Mouse (Mus musculus): ENCODE measurements around the gene Ctsz. TPM values are rescaled to one million over a fixed set of nuclear protein-coding genes. Genes with fewer than 3 reads are reported as not detected.

The Ctsz gene
- polyA plus RNA-seq, 1 experiment from 2014 or later, result 103 TPM

GRCm38 (mm10) chr2:174415731-174416310, 23.0 kb downstream of the Ctsz start, which contains the start of gene Nelfcd:
TSS of gene Nelfcd (plus strand) at chr2:174415804.
- Histone ChIP-seq H3K27me3 (ENCODE audit: control insufficient read depth, insufficient read depth, low read length) (no peaks in the 10 kb centered on the region), H3K4me1 (ENCODE audit: control insufficient read depth, insufficient read depth, low read length) (peaks cover 6% of the 10 kb centered on the region), H3K36me3 (ENCODE audit: control insufficient read depth, insufficient read depth, low read length) (no peaks in the 10 kb centered on the region), H3K4me2 (ENCODE audit: low read depth) (peak within 1 kb of the TSS; percentile 75), H3K27ac (ENCODE audit: low read depth, low read length) (no peak within 1 kb of the TSS), H3K9ac (ENCODE audit: low read length) (peak within 1 kb of the TSS; percentile 93), H3K9me3 (ENCODE audit: control insufficient read depth, low read length) (no peaks in the 10 kb centered on the region), H3K4me3 (ENCODE audit: low read depth, low read length) (peak within 1 kb of the TSS; percentile 97)
- ATAC-seq (ENCODE audit: insufficient read depth, low FRiP score, low TSS enrichment) (peak; percentile 89), DNase-seq (ENCODE audit: low spot score) (peak; percentile 98)
- WGBS, result under 1% methylated on average over 39 of the region's 40 CpGs

GRCm38 (mm10) chr2:174415001-174415730, 23.7 kb downstream of the Ctsz start:
- no peak overlapping the region for H3K27ac ChIP-seq (ENCODE audit: low read depth, low read length)

DNA sequence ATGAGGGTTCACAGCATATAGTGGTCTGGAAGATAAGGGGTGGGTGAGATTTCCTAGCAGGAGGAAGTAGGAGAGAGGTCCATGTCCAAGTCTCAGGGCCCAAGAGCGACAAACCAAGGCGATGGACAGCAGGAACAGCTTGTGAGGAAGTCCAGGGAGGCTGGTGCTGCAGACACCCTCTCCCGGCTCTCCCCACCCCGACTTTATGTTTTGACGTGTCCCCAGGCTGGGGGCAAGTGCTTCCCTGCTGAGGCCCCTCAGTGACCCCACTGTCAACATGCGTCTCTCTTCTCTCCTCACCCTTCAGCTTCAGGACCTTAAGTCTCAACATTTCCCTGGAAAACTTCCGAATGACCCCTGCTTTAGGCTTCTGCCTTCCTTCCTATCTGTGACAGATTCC, 25.7 kb downstream of the Ctsz start:
- DNase-seq (ENCODE audit: low spot score) (no peak), ATAC-seq (ENCODE audit: insufficient read depth, low FRiP score, low TSS enrichment) (no peak)
- Histone ChIP-seq H3K4me2 (ENCODE audit: low read depth) (no peak overlapping the region), H3K4me1 (ENCODE audit: control insufficient read depth, insufficient read depth, low read length) (peaks cover 6% of the 10 kb centered on the region), H3K9ac (ENCODE audit: low read length) (no peak overlapping the region), H3K27ac (ENCODE audit: low read depth, low read length) (no peak overlapping the region), H3K4me3 (ENCODE audit: low read depth, low read length) (no peak overlapping the region), H3K36me3 (ENCODE audit: control insufficient read depth, insufficient read depth, low read length) (no peaks in the 10 kb centered on the region), H3K9me3 (ENCODE audit: control insufficient read depth, low read length) (no peaks in the 10 kb centered on the region), H3K27me3 (ENCODE audit: control insufficient read depth, insufficient read depth, low read length) (no peaks in the 10 kb centered on the region)
- 82% methylated on average over 7 of the region's 7 CpGs for WGBS

More at GRCm38 (mm10) chr2:174415001-174415730, 23.7 kb downstream of the Ctsz start:
- peak overlapping the region; percentile 97 for H3K4me3 ChIP-seq (ENCODE audit: low read depth, low read length)
- WGBS, result 56% methylated on average over 16 of the region's 18 CpGs
- no peaks in the 10 kb centered on the region for H3K36me3 ChIP-seq (ENCODE audit: control insufficient read depth, insufficient read depth, low read length)
- no peak overlapping the region for H3K4me2 ChIP-seq (ENCODE audit: low read depth)
- ATAC-seq (ENCODE audit: insufficient read depth, low FRiP score, low TSS enrichment) (no peak; the same call in 1 of the 2 replicates), DNase-seq (ENCODE audit: low spot score) (no peak)
- H3K9ac ChIP-seq (ENCODE audit: low read length), result no peak overlapping the region; the same call in 1 of the 2 replicates
- H3K4me1 ChIP-seq (ENCODE audit: control insufficient read depth, insufficient read depth, low read length), result peaks cover 6% of the 10 kb centered on the region
- H3K9me3 ChIP-seq (ENCODE audit: control insufficient read depth, low read length), result no peaks in the 10 kb centered on the region
- no peaks in the 10 kb centered on the region for H3K27me3 ChIP-seq (ENCODE audit: control insufficient read depth, insufficient read depth, low read length)

GRCm38 (mm10) chr2:174410222-174410621, 28.6 kb downstream of the Ctsz start:
- H3K4me1 ChIP-seq (ENCODE audit: control insufficient read depth, insufficient read depth, low read length), result no peaks in the 10 kb centered on the region
- ATAC-seq (ENCODE audit: insufficient read depth, low FRiP score, low TSS enrichment), result no peak

DNA sequence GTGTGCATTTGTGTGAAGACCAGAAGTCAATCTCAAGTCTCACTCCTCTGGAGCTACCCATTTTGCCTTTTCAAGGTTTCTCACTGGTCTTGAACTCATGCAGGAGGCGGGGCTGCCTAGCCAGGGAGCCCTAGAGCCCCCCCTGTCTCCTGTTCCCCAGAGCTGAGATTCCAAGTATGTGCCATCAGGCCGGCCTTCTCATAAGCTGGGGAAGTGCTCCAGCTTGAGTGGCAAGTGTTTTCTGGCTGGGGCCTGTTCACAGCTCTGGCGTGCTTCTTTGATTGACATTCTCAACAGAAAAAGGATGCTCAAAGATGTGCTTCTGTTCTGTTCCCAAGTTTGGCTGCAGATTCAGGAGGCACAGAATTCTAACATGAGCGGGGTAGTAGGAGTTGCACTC, 38.4 kb downstream of the Ctsz start:
- no peaks in the 10 kb centered on the region for H3K9me3 ChIP-seq (ENCODE audit: control insufficient read depth, low read length)
- no peaks in the 10 kb centered on the region for H3K27me3 ChIP-seq (ENCODE audit: control insufficient read depth, insufficient read depth, low read length)
- no peak overlapping the region for H3K27ac ChIP-seq (ENCODE audit: low read depth, low read length)
- H3K4me3 ChIP-seq (ENCODE audit: low read depth, low read length), result no peak overlapping the region
- H3K4me1 ChIP-seq (ENCODE audit: control insufficient read depth, insufficient read depth, low read length), result no peaks in the 10 kb centered on the region
- DNase-seq (ENCODE audit: low spot score) (no peak), ATAC-seq (ENCODE audit: insufficient read depth, low FRiP score, low TSS enrichment) (no peak)
- 83% methylated on average over 4 of the region's 4 CpGs for WGBS
- H3K4me2 ChIP-seq (ENCODE audit: low read depth), result no peak overlapping the region
- no peaks in the 10 kb centered on the region for H3K36me3 ChIP-seq (ENCODE audit: control insufficient read depth, insufficient read depth, low read length)
- no peak overlapping the region for H3K9ac ChIP-seq (ENCODE audit: low read length)

More at GRCm38 (mm10) chr2:174410222-174410621, 28.6 kb downstream of the Ctsz start:
- Histone ChIP-seq H3K9ac (ENCODE audit: low read length) (no peak overlapping the region), H3K27ac (ENCODE audit: low read depth, low read length) (no peak overlapping the region), H3K27me3 (ENCODE audit: control insufficient read depth, insufficient read depth, low read length) (no peaks in the 10 kb centered on the region), H3K9me3 (ENCODE audit: control insufficient read depth, low read length) (no peaks in the 10 kb centered on the region), H3K4me2 (ENCODE audit: low read depth) (no peak overlapping the region), H3K36me3 (ENCODE audit: control insufficient read depth, insufficient read depth, low read length) (no peaks in the 10 kb centered on the region), H3K4me3 (ENCODE audit: low read depth, low read length) (no peak overlapping the region)
- WGBS, result 51% methylated on average over 2 of the region's 2 CpGs
- no peak for DNase-seq (ENCODE audit: low spot score)

DNA sequence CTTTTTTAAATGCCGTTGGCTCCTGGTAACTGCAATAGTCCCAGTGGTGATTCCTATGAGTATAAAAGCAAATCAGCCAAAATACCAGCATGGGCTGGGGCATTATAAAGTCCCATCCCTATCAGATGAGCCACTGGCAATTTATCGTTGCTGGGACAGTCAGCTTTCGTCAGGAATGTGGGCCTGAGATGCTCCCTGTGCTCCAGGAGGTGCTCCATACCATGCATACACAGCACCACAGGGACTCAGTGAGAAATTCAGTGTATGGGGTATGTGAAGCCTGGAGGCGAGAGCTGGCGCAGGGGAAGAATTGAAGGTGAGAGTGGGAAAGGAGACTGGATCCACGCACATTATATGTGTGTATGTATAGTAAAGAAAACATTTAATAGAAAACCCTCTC, 41.0 kb downstream of the Ctsz start:
- no peak for ATAC-seq (ENCODE audit: insufficient read depth, low FRiP score, low TSS enrichment)
- H3K9me3 ChIP-seq (ENCODE audit: control insufficient read depth, low read length), result no peaks in the 10 kb centered on the region
- DNase-seq (ENCODE audit: low spot score), result no peak
- no peaks in the 10 kb centered on the region for H3K4me1 ChIP-seq (ENCODE audit: control insufficient read depth, insufficient read depth, low read length)
- no peaks in the 10 kb centered on the region for H3K36me3 ChIP-seq (ENCODE audit: control insufficient read depth, insufficient read depth, low read length)
- H3K4me3 ChIP-seq (ENCODE audit: low read depth, low read length), result no peak overlapping the region
- H3K4me2 ChIP-seq (ENCODE audit: low read depth), result no peak overlapping the region
- H3K27ac ChIP-seq (ENCODE audit: low read depth, low read length), result no peak overlapping the region
- WGBS, result 92% methylated on average over 6 of the region's 6 CpGs
- no peak overlapping the region for H3K9ac ChIP-seq (ENCODE audit: low read length)
- no peaks in the 10 kb centered on the region for H3K27me3 ChIP-seq (ENCODE audit: control insufficient read depth, insufficient read depth, low read length)

- Histone ChIP-seq H3K4me1 (ENCODE audit: control insufficient read depth, insufficient read depth, low read length) (no peaks in the 10 kb centered on the region), H3K4me3 (ENCODE audit: low read depth, low read length) (no peak overlapping the region), H3K36me3 (ENCODE audit: control insufficient read depth, insufficient read depth, low read length) (no peaks in the 10 kb centered on the region), H3K4me2 (ENCODE audit: low read depth) (no peak overlapping the region), H3K27me3 (ENCODE audit: control insufficient read depth, insufficient read depth, low read length) (no peaks in the 10 kb centered on the region), H3K27ac (ENCODE audit: low read depth, low read length) (no peak overlapping the region), H3K9me3 (ENCODE audit: control insufficient read depth, low read length) (no peaks in the 10 kb centered on the region), H3K9ac (ENCODE audit: low read length) (no peak overlapping the region)
- ATAC-seq (ENCODE audit: insufficient read depth, low FRiP score, low TSS enrichment) (no peak), DNase-seq (ENCODE audit: low spot score) (no peak)
- WGBS, result 88% methylated on average over 1 of the region's 1 CpGs
Observed at GRCm38 (mm10) chr2:174397065-174397464, 41.8 kb downstream of the Ctsz start.

DNA sequence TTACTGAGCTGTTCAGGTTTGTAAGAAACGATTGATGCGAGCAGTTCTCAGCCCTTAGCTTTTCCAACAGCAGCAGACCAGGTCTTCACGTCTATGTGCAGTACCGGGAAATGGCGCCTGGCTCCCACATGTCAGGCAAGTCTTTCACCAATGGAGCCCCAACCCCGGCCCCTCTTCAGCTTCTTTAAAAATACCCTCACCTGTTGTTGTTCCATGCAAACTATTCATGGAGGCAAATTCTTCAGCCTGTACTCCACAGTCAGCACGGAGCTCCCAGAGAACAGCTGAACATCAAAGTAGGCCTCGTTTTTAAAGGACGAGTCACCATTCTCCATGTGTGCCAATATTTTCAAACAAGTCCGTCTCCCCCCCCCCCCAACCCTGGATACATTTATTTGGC, 42.2 kb downstream of the Ctsz start:
- Histone ChIP-seq H3K4me1 (ENCODE audit: control insufficient read depth, insufficient read depth, low read length) (no peaks in the 10 kb centered on the region), H3K36me3 (ENCODE audit: control insufficient read depth, insufficient read depth, low read length) (no peaks in the 10 kb centered on the region), H3K9me3 (ENCODE audit: control insufficient read depth, low read length) (no peaks in the 10 kb centered on the region), H3K4me2 (ENCODE audit: low read depth) (no peak overlapping the region), H3K4me3 (ENCODE audit: low read depth, low read length) (no peak overlapping the region), H3K27ac (ENCODE audit: low read depth, low read length) (no peak overlapping the region), H3K9ac (ENCODE audit: low read length) (no peak overlapping the region), H3K27me3 (ENCODE audit: control insufficient read depth, insufficient read depth, low read length) (no peaks in the 10 kb centered on the region)
- DNase-seq (ENCODE audit: low spot score) (no peak), ATAC-seq (ENCODE audit: insufficient read depth, low FRiP score, low TSS enrichment) (no peak)
- 87% methylated on average over 10 of the region's 10 CpGs for WGBS

DNA sequence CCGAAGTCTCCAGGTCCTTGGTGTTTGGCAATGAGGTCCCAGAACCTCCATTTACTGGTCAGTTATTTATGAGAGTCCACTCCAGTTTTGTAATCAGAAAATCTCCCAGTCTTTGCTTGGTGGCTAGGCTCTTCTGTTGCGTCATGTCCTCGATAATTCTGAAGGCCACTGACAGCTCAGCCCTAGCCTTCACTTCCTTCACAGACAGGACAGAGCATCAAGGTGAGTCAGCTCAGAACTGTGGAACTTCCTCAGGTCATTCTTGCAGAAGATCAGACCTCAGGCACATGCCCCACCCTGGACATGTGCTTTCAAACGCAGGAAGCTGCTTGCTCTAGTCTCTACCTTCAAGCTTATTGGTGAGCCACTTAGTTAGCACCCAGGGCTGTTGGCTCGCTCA, 45.5 kb downstream of the Ctsz start:
- Histone ChIP-seq H3K36me3 (ENCODE audit: control insufficient read depth, insufficient read depth, low read length) (no peaks in the 10 kb centered on the region), H3K9ac (ENCODE audit: low read length) (no peak overlapping the region), H3K27ac (ENCODE audit: low read depth, low read length) (no peak overlapping the region), H3K4me1 (ENCODE audit: control insufficient read depth, insufficient read depth, low read length) (no peaks in the 10 kb centered on the region), H3K4me2 (ENCODE audit: low read depth) (no peak overlapping the region), H3K27me3 (ENCODE audit: control insufficient read depth, insufficient read depth, low read length) (no peaks in the 10 kb centered on the region), H3K9me3 (ENCODE audit: control insufficient read depth, low read length) (no peaks in the 10 kb centered on the region), H3K4me3 (ENCODE audit: low read depth, low read length) (no peak overlapping the region)
- no peak for ATAC-seq (ENCODE audit: insufficient read depth, low FRiP score, low TSS enrichment)
- DNase-seq (ENCODE audit: low spot score), result no peak
- 81% methylated on average over 5 of the region's 5 CpGs for WGBS
